Mouse (Mus musculus) frontal cortex, postnatal 25 days (tissue): ENCODE data around the gene Mcu.

Source experiments
- DNase-seq, 2 experiments: peaks; one replicate each; pipeline ENCODE4 v3.0.0; 2022; ENCODE audit warnings: low spot score in 2 of 2

Gene Mcu

DNA sequence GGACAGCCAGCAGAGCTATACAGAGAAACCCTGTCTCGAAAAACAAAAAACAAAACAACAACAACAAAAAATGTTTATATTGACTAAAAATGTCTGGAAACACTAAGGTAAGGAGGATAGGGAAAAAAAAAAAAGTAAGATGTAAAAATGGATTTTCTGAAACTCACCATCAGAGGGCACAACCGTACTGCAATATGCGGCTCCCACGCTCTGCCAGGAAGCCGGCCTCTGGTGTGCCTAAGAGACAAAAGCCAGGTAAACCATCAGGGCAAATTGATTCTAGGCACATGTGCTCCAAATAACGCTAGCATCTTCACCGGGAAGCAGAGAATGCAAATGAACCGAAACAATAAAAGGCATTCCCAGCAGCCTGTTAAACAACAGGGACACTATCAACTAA, 125.6 kb downstream of the Mcu start:
- DNase-seq = no peak

GRCm38 (mm10) chr10:59489411-59489810, 127.1 kb downstream of the Mcu start:
- no peak for DNase-seq

DNA sequence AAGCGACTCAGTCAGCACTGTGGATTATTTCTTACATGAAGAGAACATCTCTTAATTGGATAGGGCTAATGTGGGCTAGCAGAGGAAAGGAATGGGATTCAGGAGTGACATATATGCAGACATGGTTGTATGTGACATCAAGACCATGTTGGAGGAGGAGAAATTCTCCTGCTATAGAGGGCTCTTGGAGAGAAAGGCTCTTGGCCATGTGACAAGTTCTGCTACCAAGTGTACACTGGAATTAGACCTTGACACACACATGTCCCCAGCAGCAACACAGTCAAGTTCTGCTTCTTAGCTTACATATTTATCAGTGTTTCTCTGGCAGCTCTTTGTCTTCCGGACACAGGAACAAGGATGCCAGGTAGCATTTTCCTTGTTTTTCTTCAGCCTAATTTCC, 129.1 kb downstream of the Mcu start:
- DNase-seq = no peak

GRCm38 (mm10) chr10:59484318-59484717, 132.2 kb downstream of the Mcu start:
- no peak for DNase-seq

- no peak for DNase-seq
These were observed 135.1 kb downstream of the Mcu start for GRCm38 (mm10) chr10:59481381-59481780.

GRCm38 (mm10) chr10:59470451-59470850, 146.0 kb downstream of the Mcu start:
- no peak for DNase-seq

DNA sequence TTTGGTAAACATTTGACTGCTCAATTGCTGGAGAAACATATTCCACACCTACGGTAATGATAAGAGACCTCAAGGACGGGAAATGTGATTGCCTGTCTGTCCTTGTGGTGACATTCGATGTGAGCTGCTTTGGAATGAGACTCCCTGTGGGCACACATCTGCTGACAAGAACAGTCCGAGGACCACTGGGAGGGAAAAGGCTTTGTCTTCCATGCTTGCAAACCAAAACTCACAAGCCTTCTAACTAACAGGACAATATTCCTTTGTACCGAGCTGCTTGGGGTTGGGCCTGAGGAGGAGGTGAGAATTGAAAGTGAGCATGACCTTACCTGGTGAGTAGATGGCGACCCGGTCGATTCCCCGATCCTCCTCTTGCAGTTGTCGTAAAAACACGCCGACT, 149.2 kb downstream of the Mcu start:
- DNase-seq = no peak

- DNase-seq = no peak
These were observed 149.9 kb downstream of the Mcu start for GRCm38 (mm10) chr10:59466626-59467025.

GRCm38 (mm10) chr10:59465546-59465945, 150.9 kb downstream of the Mcu start:
- no peak for DNase-seq

DNA sequence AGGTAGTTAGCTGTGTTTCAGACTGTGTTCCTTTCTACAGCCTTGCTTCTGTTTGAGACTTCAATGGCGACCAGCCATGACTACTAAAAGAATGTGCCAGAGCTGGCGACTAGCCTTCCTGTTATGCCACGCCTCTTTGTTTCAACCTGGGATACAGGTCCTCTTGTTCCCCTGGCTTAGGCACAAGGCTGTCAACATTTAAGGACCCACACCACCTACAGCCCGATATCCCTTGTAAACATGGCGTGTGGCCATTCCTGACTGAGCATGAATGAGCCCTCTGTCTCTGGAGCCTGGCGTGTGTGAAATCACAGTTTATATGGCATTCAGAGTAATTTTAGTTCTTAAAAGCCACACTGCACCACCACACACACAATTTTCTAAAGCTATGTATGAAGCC, 154.2 kb downstream of the Mcu start:
- no peak for DNase-seq

DNA sequence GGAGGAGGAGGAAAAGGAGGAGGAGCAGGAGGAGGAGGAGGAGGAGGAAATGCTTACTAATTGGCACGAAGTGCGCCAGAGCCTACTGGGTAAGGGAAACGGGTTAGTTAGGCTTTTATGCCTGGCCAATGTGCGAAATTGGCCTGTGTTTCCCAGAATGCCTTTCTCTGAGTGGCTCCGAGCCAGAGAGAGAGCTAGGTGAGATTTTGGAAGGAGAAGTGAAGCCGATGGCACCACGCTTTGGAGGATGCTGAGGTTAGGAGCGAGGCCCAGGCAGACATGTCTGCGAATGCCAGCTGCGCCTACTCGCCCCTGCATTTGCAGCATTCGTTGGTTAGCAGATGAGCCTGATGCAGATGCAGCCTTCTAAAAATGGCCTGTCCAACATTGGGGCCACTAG, 156.7 kb downstream of the Mcu start:
- DNase-seq = peak in 1 of 2 experiments; percentile 37

DNA sequence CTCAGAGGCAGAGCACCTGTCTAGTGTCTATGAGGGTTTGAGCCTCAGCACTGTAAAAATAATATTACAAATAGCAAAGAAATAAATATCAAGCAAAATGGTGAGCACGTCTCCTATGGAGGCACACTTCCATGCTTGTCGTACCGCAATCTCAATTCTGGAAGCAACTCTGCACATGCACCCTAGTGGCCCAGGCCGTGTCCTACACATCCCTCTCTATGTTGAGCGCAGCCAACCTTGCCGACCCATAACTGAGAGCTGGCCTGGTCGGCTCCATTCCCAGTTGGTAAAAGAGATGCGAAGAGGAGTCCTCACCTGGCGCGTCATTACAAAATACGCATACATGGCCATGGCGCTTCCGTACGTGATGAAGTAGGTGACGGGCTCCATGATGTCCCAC, 161.9 kb downstream of the Mcu start:
- no peak for DNase-seq

DNA sequence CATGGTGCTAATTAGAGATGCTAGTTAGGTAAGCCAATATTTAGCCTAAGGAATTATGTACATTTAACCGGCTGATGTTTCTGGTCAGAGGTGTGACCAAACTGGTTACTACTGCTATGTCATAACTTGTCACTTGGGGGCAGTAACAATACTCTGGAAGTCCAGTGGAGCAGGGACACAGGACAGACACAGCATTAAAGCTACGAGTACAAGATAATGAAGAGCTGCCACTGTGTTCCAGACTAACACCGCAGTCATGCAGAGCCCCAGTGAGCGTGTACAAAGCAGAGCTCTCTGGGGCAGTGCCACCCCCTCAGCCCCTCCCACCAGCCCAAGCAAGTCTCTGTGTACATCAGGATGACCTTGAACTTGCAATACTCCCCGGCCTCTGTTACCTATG, 164.7 kb downstream of the Mcu start:
- DNase-seq = no peak

- no peak for DNase-seq
These were observed 168.9 kb downstream of the Mcu start for GRCm38 (mm10) chr10:59447546-59447945.

- DNase-seq = no peak
These were observed 169.5 kb downstream of the Mcu start for GRCm38 (mm10) chr10:59446911-59447437.

GRCm38 (mm10) chr10:59444635-59445034, 171.9 kb downstream of the Mcu start:
- DNase-seq = no peak

DNA sequence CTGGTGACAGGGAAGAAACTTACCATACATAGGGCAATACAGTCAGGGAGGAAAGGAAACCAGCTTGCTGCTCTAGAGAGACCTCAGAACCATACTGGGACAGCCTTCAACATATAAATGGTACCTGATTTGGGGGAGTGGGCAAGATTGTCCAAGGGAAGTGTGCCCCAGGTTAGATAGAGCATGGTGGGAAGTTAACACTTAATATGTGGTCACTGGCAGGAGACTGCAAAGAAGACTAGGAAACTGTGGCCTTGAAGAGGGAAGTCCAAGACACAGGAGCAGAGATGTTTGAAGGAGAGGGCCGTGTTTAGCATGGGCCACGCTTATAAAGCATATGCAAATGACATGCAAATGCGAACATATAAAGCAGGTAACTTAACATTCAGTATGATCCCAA, 172.4 kb downstream of the Mcu start:
- no peak for DNase-seq

- DNase-seq = no peak
These were observed 173.3 kb downstream of the Mcu start for GRCm38 (mm10) chr10:59443212-59443611.

DNA sequence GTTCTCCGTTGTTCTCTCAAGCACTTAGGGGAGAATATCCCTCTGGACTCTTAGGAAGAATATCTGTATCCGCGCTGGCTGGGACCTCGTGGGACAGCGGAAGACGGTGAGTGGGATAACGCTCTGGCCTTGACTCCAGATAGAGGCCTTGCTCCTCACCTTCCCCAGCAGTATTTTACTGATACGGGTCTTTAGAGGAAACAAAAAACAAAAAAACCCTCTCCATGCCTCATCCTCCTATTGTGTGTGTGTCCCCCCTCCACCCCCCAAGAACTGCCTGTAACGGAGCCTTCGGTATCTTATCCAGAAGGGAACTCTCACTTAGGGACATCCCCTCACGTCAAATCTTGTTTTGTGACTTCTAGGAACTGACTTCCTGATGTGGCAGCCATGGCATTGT, 174.8 kb downstream of the Mcu start, which contains the start of gene Oit3:
Oit3 (minus strand) TSS at position 44 of the 400 bp plus-strand sequence.
- DNase-seq = no peak

- no peak for DNase-seq
These were observed 176.3 kb downstream of the Mcu start for GRCm38 (mm10) chr10:59440177-59440576.

DNA sequence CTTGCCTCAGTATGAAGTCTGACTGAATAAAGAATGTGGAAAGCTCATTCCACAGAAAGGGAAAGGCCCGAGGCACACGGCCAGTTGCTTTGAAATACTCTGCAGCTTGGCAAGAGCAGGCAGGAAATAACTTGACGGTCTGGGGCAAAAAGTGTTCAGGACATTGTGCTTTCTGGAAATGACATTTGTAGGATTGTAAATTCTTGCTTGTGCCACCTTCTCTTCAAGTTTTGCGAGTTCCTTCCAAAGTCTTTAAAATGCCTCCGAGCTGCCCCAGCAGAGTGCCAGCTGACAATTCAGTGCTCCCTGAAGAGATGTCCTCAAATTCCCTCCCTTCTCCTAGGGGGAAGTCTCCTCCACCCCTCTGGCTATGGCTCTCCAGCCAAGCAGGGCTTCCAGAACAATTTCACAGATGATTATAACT, 177.0 kb downstream of the Mcu start:
- DNase-seq = no peak

GRCm38 (mm10) chr10:59438651-59439050, 177.8 kb downstream of the Mcu start:
- no peak for DNase-seq

DNA sequence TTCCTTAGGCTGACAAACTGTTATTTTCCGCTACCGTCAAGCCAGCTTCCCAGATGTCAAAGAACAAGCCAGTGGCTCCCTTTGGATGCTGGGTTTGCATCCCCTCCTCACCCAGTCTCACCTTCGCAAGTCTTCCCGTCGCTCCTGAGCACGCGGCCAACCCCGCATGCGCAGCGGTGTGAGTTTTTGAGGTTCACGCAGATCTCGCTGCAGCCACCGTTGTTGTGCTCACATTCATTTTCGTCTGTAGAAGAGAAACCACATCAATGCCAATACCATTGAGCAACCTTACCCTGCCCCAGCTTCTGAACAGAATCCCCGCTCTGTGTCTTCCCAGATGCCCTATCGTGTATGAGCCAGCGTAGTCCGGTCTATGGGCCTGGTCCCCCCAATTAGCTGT, 180.7 kb downstream of the Mcu start:
- DNase-seq = no peak

GRCm38 (mm10) chr10:59430701-59431218, 185.7 kb downstream of the Mcu start:
- DNase-seq = no peak
